Mouse (Mus musculus) left cerebral cortex, postnatal 25 days (tissue): Measurements from ENCODE around the gene Snrpg. TPM values are rescaled to one million over a fixed set of nuclear protein-coding genes. Genes with fewer than 3 reads are reported as not detected.

Experiments
- total RNA-seq, 2 experiments: library from RNA; stranded (reverse); gene quantifications; 2 replicates each; pipeline ENCODE4 v1.2.3; 2021

Snrpg gene
- total RNA-seq, 2 experiments from 2014 or later = 58.9 to 62.2 TPM

Other genes with a start within 250 kb of the Snrpg start
- gene Tgfa, start 176.1 kb upstream of the Snrpg start, total RNA-seq = 10 to 100 TPM; 13.8 to 22.5 TPM
- gene Fam136a, start 5.7 kb upstream of the Snrpg start, total RNA-seq = 10 to 100 TPM; 23.9 to 24.1 TPM
- gene Pcyox1, start 25.9 kb downstream of the Snrpg start, total RNA-seq = 100 to 1,000 TPM in 1 of 2 experiments, 10 to 100 TPM in 1; 95.3 to 104 TPM
- 100 to 1,000 TPM; 107 to 116 TPM for gene Tia1, start 32.9 kb downstream of the Snrpg start, total RNA-seq
- gene Gm44790, start 55.4 kb downstream of the Snrpg start, total RNA-seq = not detected
- gene C87436, start 67.1 kb downstream of the Snrpg start, total RNA-seq = 10 to 100 TPM; 19.2 to 19.5 TPM
- gene Pcbp1, start 155.0 kb downstream of the Snrpg start, total RNA-seq = 100 to 1,000 TPM; 183 to 189 TPM